Mouse (Mus musculus) spleen, postnatal 10 days (tissue): ENCODE data around the gene Ttbk2.
A peak's percentile ranks its signal among the peaks of the same experiment; 100 is the strongest.

Experiments used
- DNase-seq, 2 experiments: peaks; one replicate each; pipeline ENCODE4 v3.0.0; 2021 to 2022; ENCODE audit warnings: low spot score in 2 of 2

Gene Ttbk2

GRCm38 (mm10) chr2:120850424-120851082 is at the start of gene Ttbk2:
Ttbk2 (minus strand) TSS chr2:120850604.
- DNase-seq: peak; percentile 97 to 99

GRCm38 (mm10) chr2:120896361-120896760 is 46.0 kb upstream of the Ttbk2 start:
- no peak for DNase-seq

DNA sequence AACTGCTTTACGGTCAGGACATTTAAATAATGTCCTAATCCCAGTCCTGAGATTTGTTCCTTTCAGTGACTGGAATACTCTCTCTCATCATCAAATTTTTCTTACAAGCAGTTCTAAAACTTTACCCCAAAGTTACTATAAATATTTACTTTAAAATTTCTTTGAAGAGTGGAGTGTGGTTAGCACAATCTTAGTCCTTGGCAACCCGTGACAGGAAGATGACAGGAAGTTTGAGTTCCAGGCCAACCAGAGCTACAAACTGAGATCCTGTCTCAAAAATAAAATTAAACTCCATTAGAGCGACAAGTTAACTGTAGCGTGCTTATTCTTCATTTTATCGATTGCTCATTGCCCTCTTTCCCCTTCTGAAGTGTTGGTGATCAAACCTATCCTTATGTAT is 37.2 kb upstream of the Ttbk2 start:
- DNase-seq: no peak

- DNase-seq: no peak
Measured at GRCm38 (mm10) chr2:120873192-120873591, 22.8 kb upstream of the Ttbk2 start.

- DNase-seq: no peak
Measured at GRCm38 (mm10) chr2:120871447-120872336, 21.3 kb upstream of the Ttbk2 start.

GRCm38 (mm10) chr2:120867336-120867735 is 16.9 kb upstream of the Ttbk2 start:
- no peak for DNase-seq

GRCm38 (mm10) chr2:120866561-120866960 is 16.2 kb upstream of the Ttbk2 start:
- peak; percentile 26 to 65 for DNase-seq

DNA sequence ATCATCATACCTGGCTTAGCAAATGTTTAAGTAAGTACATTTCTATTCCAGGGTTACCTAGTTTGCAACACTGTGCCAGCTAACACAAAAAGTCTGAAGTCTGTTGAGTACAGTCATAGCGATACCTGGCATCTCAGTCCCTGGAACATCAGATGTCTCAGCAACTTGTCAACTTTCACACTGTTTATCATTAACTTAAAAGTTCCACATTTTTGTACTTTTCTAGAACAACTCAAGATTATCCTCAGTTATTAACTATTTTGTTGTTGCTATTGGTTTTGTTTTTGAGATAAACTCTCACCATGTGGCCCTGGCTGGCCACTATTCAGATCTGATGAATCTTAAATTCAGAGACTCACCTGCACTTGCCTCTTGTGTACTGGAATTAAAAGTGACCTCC is 13.0 kb upstream of the Ttbk2 start:
- DNase-seq: no peak

DNA sequence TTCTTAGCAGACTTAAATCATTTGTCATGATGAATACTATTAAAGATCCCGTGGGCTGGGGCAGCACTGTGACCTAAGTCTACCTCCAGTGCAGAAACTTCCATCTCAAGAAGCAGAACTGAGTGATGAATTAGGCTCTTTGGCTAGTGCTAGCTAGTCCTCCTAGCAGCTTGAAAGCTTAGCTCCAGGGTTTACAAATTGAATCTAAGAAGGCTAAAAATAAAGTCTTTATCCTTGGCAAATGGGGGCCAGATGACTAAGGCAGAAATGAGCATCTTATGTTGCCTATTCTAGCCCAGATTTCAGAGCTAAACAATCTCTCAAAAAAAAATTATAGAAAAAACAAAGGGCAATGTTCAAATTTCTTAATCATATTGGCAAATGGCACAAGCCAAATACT is 10.3 kb upstream of the Ttbk2 start:
- DNase-seq: no peak

DNA sequence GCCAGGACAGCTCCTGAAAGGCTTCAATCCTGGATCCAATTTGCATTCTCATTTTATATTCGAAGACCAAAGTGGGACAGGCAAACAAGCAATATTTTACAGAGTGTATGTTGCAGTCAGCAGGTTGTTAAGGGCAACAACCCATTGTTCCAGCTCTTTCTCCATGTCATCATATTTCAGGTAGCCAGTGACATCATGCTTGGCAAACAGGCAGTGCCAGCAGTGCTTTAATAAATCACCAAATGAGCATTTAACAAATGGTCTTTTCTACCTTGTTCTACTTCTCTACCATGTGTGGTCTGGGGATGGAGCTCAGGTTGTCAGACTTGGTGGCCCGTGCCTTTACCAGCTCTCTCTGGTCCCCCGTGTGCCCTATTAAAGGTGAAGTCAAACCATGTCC is 7.7 kb upstream of the Ttbk2 start:
- no peak for DNase-seq

DNA sequence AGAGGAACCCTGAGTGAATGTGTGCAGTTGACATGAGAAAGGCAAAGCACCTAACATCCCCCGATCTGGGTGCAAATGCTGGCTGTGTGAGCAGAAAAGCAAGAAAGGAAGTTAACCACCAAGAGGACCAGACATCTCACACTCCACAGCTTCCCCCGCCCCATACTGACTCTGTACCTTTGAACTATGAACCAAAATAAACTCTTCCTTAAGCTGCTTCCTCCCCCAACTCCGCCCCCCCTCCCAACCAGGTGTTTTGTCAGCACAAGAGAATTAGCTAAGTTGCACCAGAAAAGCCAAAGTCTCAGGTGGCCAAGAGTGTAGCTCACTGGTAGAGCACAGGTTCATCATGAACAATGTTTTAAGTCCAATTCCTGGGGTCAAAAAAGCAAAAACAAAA is 2.7 kb upstream of the Ttbk2 start:
- DNase-seq: no peak

DNA sequence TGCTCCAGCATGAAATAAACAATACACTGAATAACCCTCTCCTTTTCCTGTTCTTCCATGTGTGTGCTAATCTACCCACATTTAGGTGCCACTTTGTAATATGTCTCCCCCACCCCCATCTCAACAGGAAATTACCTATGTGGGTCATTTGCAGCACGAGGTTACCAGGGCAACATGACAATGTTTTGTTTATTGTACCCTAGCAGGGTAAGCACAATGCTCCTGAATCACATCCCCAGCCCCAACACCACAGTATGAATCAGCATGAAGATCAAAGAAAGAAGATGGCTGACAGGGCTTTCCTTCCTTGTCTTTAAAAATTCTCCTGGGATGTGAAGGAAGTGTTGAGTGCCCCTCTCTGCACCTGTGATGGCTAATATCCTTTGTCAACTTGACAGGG is 2.2 kb upstream of the Ttbk2 start:
- no peak for DNase-seq

GRCm38 (mm10) chr2:120849449-120850423 is 668 bp downstream of the Ttbk2 start, which contains the start of gene Cdan1:
Cdan1 (minus strand) TSS chr2:120850128.
- DNase-seq: peak in 1 of 2 experiments; percentile 76

DNA sequence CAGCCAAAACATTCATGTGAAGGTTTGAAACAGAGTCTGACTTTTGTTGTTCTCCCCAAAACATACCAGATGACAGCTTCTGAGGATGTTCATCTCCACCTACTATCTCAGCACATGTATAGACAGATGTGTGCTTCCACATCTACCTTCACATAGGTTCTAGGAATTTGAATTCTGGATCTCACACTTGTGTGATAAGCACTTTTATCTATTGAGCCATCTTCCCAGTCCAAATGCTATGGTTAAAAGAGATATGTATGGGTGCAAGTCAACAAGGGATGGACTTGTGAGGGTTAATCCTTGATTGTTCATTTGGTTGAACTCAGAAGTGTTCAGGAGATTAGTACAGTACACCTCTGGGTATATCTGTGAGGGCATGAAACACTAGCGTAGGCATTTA is 5.1 kb downstream of the Ttbk2 start:
- DNase-seq: no peak

GRCm38 (mm10) chr2:120843990-120844389 is 6.4 kb downstream of the Ttbk2 start:
- DNase-seq: no peak

GRCm38 (mm10) chr2:120841211-120841610 is 9.2 kb downstream of the Ttbk2 start:
- DNase-seq: no peak

GRCm38 (mm10) chr2:120835167-120835566 is 15.2 kb downstream of the Ttbk2 start:
- DNase-seq: no peak

- DNase-seq: no peak
Measured at GRCm38 (mm10) chr2:120826936-120827638, 23.3 kb downstream of the Ttbk2 start.

DNA sequence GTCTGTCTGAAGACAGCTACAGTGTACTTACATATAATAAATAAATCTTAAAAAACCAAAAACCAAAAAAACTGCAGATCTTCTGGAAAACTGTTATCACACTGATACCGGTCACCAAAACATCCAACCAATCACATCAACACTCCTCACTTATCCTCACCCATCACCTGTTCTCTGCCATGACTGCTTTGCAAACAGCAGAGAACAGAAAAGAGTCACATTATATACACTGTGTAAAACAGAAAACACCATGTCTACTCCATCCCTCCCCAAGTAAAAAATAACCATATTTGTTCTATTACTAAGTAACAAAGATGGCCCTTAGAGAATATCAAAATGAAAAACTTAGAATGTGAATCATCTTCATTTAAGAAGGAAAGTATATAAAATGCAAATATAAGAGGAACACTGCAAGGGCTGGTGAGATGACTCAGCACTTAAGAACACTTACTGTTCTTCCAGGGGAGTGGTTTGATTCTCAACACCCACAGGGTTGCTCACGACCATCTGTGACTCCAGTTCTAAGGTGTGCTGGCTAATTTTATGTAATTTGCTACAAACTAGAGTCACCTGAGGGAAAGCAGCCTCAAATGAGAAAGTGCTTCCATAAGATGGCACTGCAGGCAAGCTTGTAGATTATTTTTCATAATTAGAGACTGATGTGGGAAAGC is 80.0 kb downstream of the Ttbk2 start:
- no peak for DNase-seq

- DNase-seq: no peak
Measured at GRCm38 (mm10) chr2:120761922-120762321, 88.5 kb downstream of the Ttbk2 start.

GRCm38 (mm10) chr2:120748041-120748440 is 102.4 kb downstream of the Ttbk2 start:
- no peak for DNase-seq
